Mouse (Mus musculus) urinary bladder, postnatal 36 days (tissue): ENCODE measurements at regions not wholly inside any gene's neighbourhood (a gene's known extent, or its start where the extent isn't known, plus 50 kb on each side); places are given as distances from the start of the nearest gene placed in this dataset.

Source experiments
- DNase-seq, 2 experiments: peaks; one replicate each; pipeline ENCODE4 v3.0.0; 2022; ENCODE audit warnings: low spot score in 2 of 2, mixed read lengths in 1 of 2

GRCm38 (mm10) chr7:71873817-71874216 lies 432.6 kb downstream of the Mctp2 start:
- DNase-seq: no peak

GRCm38 (mm10) chr7:71872912-71873311 lies 433.5 kb downstream of the Mctp2 start:
- no peak for DNase-seq

- DNase-seq: peak; percentile 24 to 35
Observed at GRCm38 (mm10) chr7:71867090-71867489, 439.3 kb downstream of the Mctp2 start.

GRCm38 (mm10) chr7:71865371-71866166 lies 440.8 kb downstream of the Mctp2 start:
- no peak for DNase-seq

- no peak for DNase-seq
Observed at GRCm38 (mm10) chr7:71852864-71853263, 453.5 kb downstream of the Mctp2 start.

- DNase-seq: no peak
Observed at GRCm38 (mm10) chr7:71849174-71849573, 457.2 kb downstream of the Mctp2 start.

GRCm38 (mm10) chr7:71837845-71838244 lies 468.6 kb downstream of the Mctp2 start:
- DNase-seq: no peak

GRCm38 (mm10) chr7:71831790-71832525 lies 474.4 kb downstream of the Mctp2 start:
- no peak for DNase-seq

- no peak for DNase-seq
Observed at GRCm38 (mm10) chr7:71829567-71829966, 476.8 kb downstream of the Mctp2 start.

- no peak for DNase-seq
Observed at GRCm38 (mm10) chr7:71816138-71816537, 464.9 kb upstream of the Gm10295 start.

GRCm38 (mm10) chr7:71794201-71794600 lies 442.9 kb upstream of the Gm10295 start:
- DNase-seq: no peak

- DNase-seq: no peak
Observed at GRCm38 (mm10) chr7:71788401-71788800, 437.1 kb upstream of the Gm10295 start.

GRCm38 (mm10) chr7:71782496-71782895 lies 431.2 kb upstream of the Gm10295 start:
- DNase-seq: no peak

- DNase-seq: no peak
Observed at GRCm38 (mm10) chr7:71749886-71750285, 398.6 kb upstream of the Gm10295 start.

- DNase-seq: no peak
Observed at GRCm38 (mm10) chr7:71746118-71746897, 395.0 kb upstream of the Gm10295 start.

GRCm38 (mm10) chr7:71728509-71728908 lies 377.2 kb upstream of the Gm10295 start:
- DNase-seq: no peak

- no peak for DNase-seq
Observed at GRCm38 (mm10) chr7:71708209-71708608, 356.9 kb upstream of the Gm10295 start.

GRCm38 (mm10) chr7:71706201-71706600 lies 354.9 kb upstream of the Gm10295 start:
- no peak for DNase-seq

- peak; percentile 3 to 42 for DNase-seq
Observed at GRCm38 (mm10) chr7:71705426-71706050, 354.3 kb upstream of the Gm10295 start.

- no peak for DNase-seq
Observed at GRCm38 (mm10) chr7:71704661-71705240, 353.5 kb upstream of the Gm10295 start.
